Mouse (Mus musculus) testis, adult 2 months (tissue): ENCODE results near the gene Dhx8. TPM values are rescaled to one million over a fixed set of nuclear protein-coding genes. Genes with fewer than 3 reads are reported as not detected.

Source experiments
- H3K27ac ChIP-seq: fragments of 200-500 bp; 2 replicates; pipeline ENCODE4 v1.5.1; 2012; ENCODE audit warnings: low read depth, low read length; ENCODE audit not compliant: control insufficient read depth, insufficient read depth
- H3K27me3 ChIP-seq: fragments of 200-500 bp; 2 replicates; pipeline ENCODE4 v1.6.1; 2012; ENCODE audit warnings: mild to moderate bottlenecking, low read length, moderate library complexity; ENCODE audit not compliant: control insufficient read depth, insufficient read depth
- H3K36me3 ChIP-seq: fragments of 200-500 bp; 2 replicates; pipeline ENCODE4 v1.6.1; 2012; ENCODE audit warnings: mild to moderate bottlenecking, low read length; ENCODE audit not compliant: control insufficient read depth, insufficient read depth
- H3K4me1 ChIP-seq: fragments of 200-500 bp; 2 replicates; pipeline ENCODE4 v1.6.1; 2012; ENCODE audit warnings: low read length; ENCODE audit not compliant: control insufficient read depth, insufficient read depth
- H3K4me3 ChIP-seq: fragments of 200-500 bp; 2 replicates; pipeline ENCODE4 v1.5.1; 2012; ENCODE audit warnings: low read depth, mild to moderate bottlenecking, low read length, moderate library complexity, mixed read lengths; ENCODE audit not compliant: control insufficient read depth
- CTCF ChIP-seq: fragments of 200-500 bp; IDR thresholded peaks from 2 replicates; pipeline ENCODE4 v1.5.1; 2012; ENCODE audit warnings: low read depth, mild to moderate bottlenecking, inconsistent platforms, low read length, moderate library complexity; ENCODE audit not compliant: control insufficient read depth, insufficient read depth, insufficient replicate concordance
- POLR2A ChIP-seq: fragments of 200-500 bp; IDR thresholded peaks from 2 replicates; pipeline ENCODE4 v1.6.1; 2012; ENCODE audit warnings: low read depth, mild to moderate bottlenecking, inconsistent platforms, low read length, moderate library complexity; ENCODE audit not compliant: control insufficient read depth
- polyA plus RNA-seq: library from polyadenylated mRNA; depleted of rRNA; stranded (reverse); fragments of >200 nt; gene quantifications from 2 replicates; pipeline ENCODE4 v1.2.3, GENCODE M21; 2012

Dhx8 gene
- polyA plus RNA-seq, 1 experiment: 21.0 TPM

DNA sequence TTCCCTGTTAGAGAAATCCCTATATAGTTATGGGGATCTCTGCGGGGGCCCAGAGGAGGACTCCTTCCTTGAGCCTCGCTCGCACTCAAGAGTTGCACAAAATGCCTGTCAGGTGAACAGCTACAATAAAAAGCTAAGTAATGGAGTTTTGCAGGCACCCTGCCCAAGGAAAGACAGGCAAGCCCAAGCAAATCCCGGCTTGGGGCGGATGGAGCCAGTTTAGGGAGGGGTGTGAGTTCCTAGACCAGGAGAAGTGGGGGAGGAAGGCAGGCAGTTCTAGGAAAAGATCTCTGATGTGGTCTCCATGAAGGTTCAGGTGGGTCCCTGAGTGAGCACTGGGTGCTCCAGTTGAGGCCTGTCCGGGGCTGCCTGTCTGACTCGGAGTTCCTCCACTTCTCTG is 53.9 kb downstream of the Dhx8 start:
- Histone ChIP-seq H3K4me3 (no peak overlapping the region), H3K36me3 (no peaks in the 10 kb centered on the region), H3K4me1 (peaks cover 15% of the 10 kb centered on the region), H3K27ac (no peak overlapping the region), H3K27me3 (peaks cover 8% of the 10 kb centered on the region)
- no peak for TF ChIP-seq POLR2A
- no peak for TF ChIP-seq CTCF

DNA sequence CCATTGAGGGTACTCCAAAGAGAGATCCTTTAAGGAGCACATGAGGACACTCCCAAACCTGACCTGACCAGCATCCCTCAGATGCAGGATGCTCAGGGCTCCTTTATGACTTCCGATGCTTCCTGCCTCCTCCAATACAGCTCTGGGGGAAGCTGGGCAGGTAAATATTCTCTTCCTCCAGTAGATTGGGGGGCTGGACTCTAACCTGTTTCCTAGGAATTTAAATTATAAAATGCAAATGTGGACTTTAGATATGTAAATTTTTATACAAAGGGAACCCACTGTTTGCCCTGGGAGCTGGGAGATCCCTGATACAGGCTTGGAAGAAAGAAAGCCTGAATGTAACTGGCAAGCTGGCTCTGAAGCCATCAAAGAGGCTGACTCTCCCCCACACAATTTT is 54.7 kb downstream of the Dhx8 start:
- no peak for TF ChIP-seq CTCF
- TF ChIP-seq POLR2A: no peak
- H3K36me3 ChIP-seq: no peaks in the 10 kb centered on the region
- H3K4me3 ChIP-seq: no peak overlapping the region
- peaks cover 8% of the 10 kb centered on the region for H3K27me3 ChIP-seq
- peaks cover 15% of the 10 kb centered on the region for H3K4me1 ChIP-seq
- no peak overlapping the region for H3K27ac ChIP-seq

DNA sequence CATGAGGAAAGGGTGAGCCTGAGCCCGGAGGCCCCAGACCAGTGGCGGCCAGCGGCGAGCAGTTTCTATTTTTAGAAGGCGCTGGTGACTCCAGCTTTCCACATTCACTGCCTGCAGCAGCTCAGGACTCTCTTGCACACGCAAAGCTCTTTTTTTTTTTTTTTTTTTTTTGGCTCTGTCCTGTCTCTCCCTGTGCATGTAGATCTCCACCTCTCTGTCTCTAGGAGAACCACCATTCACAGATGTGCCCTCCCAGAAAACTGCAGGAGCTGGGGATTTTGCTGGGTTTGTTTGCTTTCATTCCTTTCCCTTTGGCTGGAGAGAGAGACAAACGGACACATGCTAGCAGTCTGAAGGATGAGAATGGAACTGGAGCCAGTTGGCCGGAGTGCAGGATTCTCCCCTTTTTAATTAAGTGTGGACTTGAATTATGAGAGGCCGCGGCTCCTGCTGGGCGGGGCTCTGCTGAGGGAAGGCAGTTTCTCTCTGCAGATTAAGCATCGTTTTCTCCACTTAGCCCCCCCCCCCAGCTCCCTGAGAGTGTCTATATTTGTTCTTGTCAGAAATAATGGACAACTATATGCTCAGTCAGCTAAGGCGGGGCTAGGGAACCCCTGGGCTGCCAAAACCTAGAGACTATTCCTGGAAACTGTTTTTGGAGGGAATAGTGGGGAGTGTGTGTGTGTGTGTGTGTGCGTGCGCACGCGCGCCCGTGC is 58.2 kb downstream of the Dhx8 start:
- no peaks in the 10 kb centered on the region for H3K27me3 ChIP-seq
- H3K4me1 ChIP-seq: no peaks in the 10 kb centered on the region; the same call in 1 of the 2 replicates
- TF ChIP-seq POLR2A (no peak), CTCF (no peak)
- H3K27ac ChIP-seq: no peak overlapping the region
- no peak overlapping the region for H3K4me3 ChIP-seq
- H3K36me3 ChIP-seq: no peaks in the 10 kb centered on the region

DNA sequence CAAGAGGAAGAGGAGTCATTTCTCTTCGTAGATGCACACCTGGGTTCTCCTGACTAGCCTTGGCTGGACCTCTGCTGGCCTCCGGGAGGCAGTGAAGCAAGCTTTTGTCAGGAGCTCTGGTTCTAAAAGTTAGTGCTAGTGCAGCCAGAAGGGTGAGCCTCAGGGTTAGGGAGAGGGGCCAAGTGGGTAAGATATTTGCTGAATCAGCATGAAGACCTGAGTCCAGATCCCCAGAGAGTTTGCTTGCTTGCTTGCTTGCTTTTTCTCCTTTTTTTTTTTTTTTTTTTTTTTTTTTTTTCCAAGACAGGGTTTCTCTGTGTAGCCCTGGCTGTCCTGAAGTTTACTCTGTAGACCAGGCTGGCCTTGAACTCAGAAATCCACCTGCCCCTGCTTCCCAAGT is 64.6 kb downstream of the Dhx8 start:
- no peaks in the 10 kb centered on the region for H3K36me3 ChIP-seq
- peaks cover 6% of the 10 kb centered on the region for H3K4me1 ChIP-seq
- no peaks in the 10 kb centered on the region for H3K27me3 ChIP-seq
- no peak overlapping the region for H3K4me3 ChIP-seq
- TF ChIP-seq CTCF (no peak), POLR2A (no peak)
- H3K27ac ChIP-seq: no peak overlapping the region

DNA sequence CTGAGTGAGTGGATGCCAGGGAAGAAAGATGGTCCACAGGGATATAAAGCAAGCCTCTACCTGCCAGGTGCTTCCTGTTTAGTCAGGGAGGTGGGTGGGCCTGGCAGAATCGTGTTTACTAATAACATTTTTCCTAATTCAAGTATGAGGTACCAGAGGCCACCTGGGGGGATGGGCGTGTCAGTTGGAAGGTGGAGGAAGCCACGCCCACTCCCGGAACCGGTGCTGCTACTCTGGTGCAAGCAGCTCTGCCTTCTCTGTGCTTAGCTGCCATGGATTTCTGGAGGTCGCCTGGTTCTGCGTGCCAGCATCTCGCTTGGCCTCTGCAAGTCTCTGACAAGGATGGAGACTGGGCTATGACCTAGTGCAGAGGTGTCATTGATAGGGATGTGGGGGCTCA is 65.4 kb downstream of the Dhx8 start:
- peak overlapping the region; percentile 32; the same call in 1 of the 2 replicates for H3K27ac ChIP-seq
- no peak for TF ChIP-seq CTCF
- TF ChIP-seq POLR2A: no peak

DNA sequence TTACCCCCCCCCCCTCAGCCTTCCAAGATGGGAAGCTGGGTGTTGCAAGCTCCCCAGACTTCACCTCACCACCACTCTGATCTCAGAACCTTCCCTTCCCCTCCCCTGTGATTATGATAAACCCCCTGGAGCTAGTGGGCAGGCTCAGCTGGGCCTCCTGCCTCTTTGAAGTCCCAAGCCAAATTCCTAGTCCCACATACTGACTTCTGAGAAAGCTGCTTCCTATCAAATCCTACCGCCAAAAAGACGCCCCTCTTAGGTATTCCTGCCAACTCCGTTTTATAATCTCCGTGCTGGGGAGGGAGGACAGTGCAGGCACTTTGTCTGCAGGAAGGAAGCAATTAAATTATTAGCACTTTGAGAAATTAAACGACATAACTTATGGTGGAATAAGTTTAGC is 68.7 kb downstream of the Dhx8 start:
- Histone ChIP-seq H3K4me1 (peaks cover 6% of the 10 kb centered on the region), H3K27me3 (no peaks in the 10 kb centered on the region), H3K4me3 (no peak overlapping the region), H3K27ac (no peak overlapping the region), H3K36me3 (no peaks in the 10 kb centered on the region)
- TF ChIP-seq POLR2A (no peak), CTCF (no peak)

More for the DNA sequence above, 65.4 kb downstream of the Dhx8 start:
- Histone ChIP-seq H3K27me3 (no peaks in the 10 kb centered on the region), H3K4me1 (peaks cover 6% of the 10 kb centered on the region), H3K4me3 (no peak overlapping the region), H3K36me3 (no peaks in the 10 kb centered on the region)

DNA sequence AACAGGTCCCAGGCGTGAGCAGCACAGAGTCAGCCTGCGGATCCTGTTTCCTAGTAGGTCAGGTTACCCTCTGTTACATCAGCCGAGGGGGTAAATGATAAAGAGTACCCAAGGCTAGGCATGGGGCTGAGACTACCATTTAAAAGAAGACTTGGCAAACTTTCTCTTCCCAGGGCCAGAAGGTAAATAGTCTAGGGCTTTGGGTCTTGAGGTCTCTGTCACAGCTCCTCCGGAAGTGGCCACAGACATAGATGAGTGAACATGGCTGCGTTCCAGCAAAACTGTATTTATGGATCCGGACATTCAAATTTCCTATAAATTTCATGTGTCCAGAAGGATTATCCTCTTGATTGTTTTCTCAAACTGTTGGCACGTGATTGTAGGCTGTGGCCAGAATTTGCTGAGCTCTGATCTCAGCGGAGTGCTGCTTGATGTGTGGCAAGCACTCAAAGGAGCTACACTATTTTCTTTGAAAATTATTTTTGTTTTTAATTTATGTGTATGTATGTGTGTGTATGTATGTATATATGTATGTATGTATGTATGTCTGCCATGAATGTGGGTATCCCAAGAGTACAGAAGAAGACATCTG is 72.5 kb downstream of the Dhx8 start:
- Histone ChIP-seq H3K36me3 (no peaks in the 10 kb centered on the region), H3K27ac (no peak overlapping the region), H3K27me3 (no peaks in the 10 kb centered on the region), H3K4me3 (no peak overlapping the region), H3K4me1 (peaks cover 7% of the 10 kb centered on the region)
- TF ChIP-seq CTCF: no peak
- no peak for TF ChIP-seq POLR2A

DNA sequence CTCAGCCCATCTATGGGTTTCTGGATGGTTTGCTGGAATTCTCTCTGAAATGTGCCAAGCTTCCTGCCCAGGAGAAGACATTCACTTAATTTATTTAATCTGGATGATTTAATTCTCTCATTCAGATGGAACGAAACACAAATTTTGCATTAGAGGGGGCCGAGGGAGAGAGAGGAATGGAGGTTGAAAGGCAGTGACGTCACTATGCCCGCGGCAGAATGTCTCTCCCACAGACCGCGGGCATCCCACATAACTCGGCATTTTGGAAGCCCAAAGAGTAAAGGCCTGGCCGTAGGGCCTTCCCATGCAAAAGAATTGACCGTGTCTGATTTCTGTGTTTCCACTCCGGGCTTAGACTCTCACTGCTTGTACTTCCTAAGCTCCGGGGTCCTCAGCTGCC is 74.0 kb downstream of the Dhx8 start:
- no peak for TF ChIP-seq CTCF
- no peak for TF ChIP-seq POLR2A
- Histone ChIP-seq H3K36me3 (no peaks in the 10 kb centered on the region), H3K4me3 (peak overlapping the region; percentile 5; the same call in 1 of the 2 replicates), H3K4me1 (peaks cover 7% of the 10 kb centered on the region), H3K27me3 (no peaks in the 10 kb centered on the region), H3K27ac (no peak overlapping the region)
